Mouse (Mus musculus) layer of hippocampus, postnatal 14 days (tissue): Measurements from ENCODE around the gene Tigd3. TPM values are rescaled to one million over a fixed set of nuclear protein-coding genes. Genes with fewer than 3 reads are reported as not detected.
A peak's percentile ranks its signal among the peaks of the same experiment; 100 is the strongest.

Experiments used
- DNase-seq, 2 experiments: peaks; one replicate each; pipeline ENCODE4 v3.0.0; 2021 to 2022; ENCODE audit warnings: low spot score in 2 of 2, mixed read lengths in 1 of 2
- total RNA-seq, 2 experiments: library from RNA; stranded (reverse); gene quantifications; 2 replicates each; pipeline ENCODE4 v1.2.3; 2021

The Tigd3 gene
- total RNA-seq, 2 experiments from 2014 or later: 3.4 to 4.2 TPM

GRCm38 (mm10) chr19:5848032-5848825 lies 45.7 kb downstream of the Tigd3 start:
- DNase-seq: no peak

- DNase-seq: no peak
These were observed 46.6 kb downstream of the Tigd3 start for GRCm38 (mm10) chr19:5847306-5847796.

GRCm38 (mm10) chr19:5846557-5847305 lies 47.2 kb downstream of the Tigd3 start:
- peak; percentile 83 to 94 for DNase-seq

- peak; percentile 58 to 68 for DNase-seq
These were observed 47.8 kb downstream of the Tigd3 start for GRCm38 (mm10) chr19:5846154-5846553.

GRCm38 (mm10) chr19:5845319-5846135 lies 48.4 kb downstream of the Tigd3 start:
- DNase-seq: peak; percentile 93

GRCm38 (mm10) chr19:5844831-5845318 lies 49.1 kb downstream of the Tigd3 start:
- DNase-seq: no peak

GRCm38 (mm10) chr19:5843781-5844691 lies 49.9 kb downstream of the Tigd3 start:
- no peak for DNase-seq

GRCm38 (mm10) chr19:5842785-5843730 lies 50.9 kb downstream of the Tigd3 start:
- no peak for DNase-seq

- no peak for DNase-seq
These were observed 51.8 kb downstream of the Tigd3 start for GRCm38 (mm10) chr19:5841999-5842784.

GRCm38 (mm10) chr19:5841389-5841946 lies 52.5 kb downstream of the Tigd3 start:
- DNase-seq: no peak

Other genes starting within 250 kb of the Tigd3 start
- 10 to 100 TPM; 22.8 to 26.1 TPM for gene Sipa1, start 230.4 kb downstream of the Tigd3 start, total RNA-seq
- 10 to 100 TPM; 16.1 to 17.0 TPM for gene Map3k11, start 205.4 kb downstream of the Tigd3 start, total RNA-seq
- gene Pcnx3, start 205.2 kb downstream of the Tigd3 start, total RNA-seq: 10 to 100 TPM; 66.3 to 72.2 TPM
- not detected for gene Kcnk7, start 189.8 kb downstream of the Tigd3 start, total RNA-seq
- gene Ehbp1l1, start 167.8 kb downstream of the Tigd3 start, total RNA-seq: 10 to 100 TPM; 15.6 to 20.1 TPM
- 10 to 100 TPM; 32.1 to 41.1 TPM for gene Fam89b, start 164.5 kb downstream of the Tigd3 start, total RNA-seq
- 10 to 100 TPM; 24.7 to 32.7 TPM for gene Ltbp3, start 153.2 kb downstream of the Tigd3 start, total RNA-seq
- gene Scyl1, start 122.7 kb downstream of the Tigd3 start, total RNA-seq: 10 to 100 TPM; 73.6 to 75.1 TPM
- gene Frmd8, start 18.9 kb downstream of the Tigd3 start, total RNA-seq: 10 to 100 TPM; 19.8 to 20.1 TPM
- gene Slc25a45, start 16.3 kb downstream of the Tigd3 start, total RNA-seq: 1 to 10 TPM; 3.6 to 3.7 TPM
- gene Dpf2, start 18.9 kb upstream of the Tigd3 start, total RNA-seq: 10 to 100 TPM; 78.1 to 92.3 TPM
- 1 to 10 TPM; 4.7 to 5.7 TPM for gene Cdc42ep2, start 30.7 kb upstream of the Tigd3 start, total RNA-seq
- gene Pola2, start 70.1 kb upstream of the Tigd3 start, total RNA-seq: 1 to 10 TPM; 8.0 to 10.0 TPM
- not detected for gene Slc22a20, start 92.0 kb upstream of the Tigd3 start, total RNA-seq
- 10 to 100 TPM; 21.3 to 23.1 TPM for gene Capn1, start 121.7 kb upstream of the Tigd3 start, total RNA-seq
- gene Syvn1, start 152.4 kb upstream of the Tigd3 start, total RNA-seq: 10 to 100 TPM; 42.5 to 45.3 TPM
- gene Mrpl49, start 163.6 kb upstream of the Tigd3 start, total RNA-seq: 10 to 100 TPM; 39.9 to 50.8 TPM
- gene Fau, start 163.7 kb upstream of the Tigd3 start, total RNA-seq: 100 to 1,000 TPM; 583 to 634 TPM
- gene Znhit2, start 167.0 kb upstream of the Tigd3 start, total RNA-seq: 10 to 100 TPM; 39.5 to 41.2 TPM
- gene Tm7sf2, start 174.2 kb upstream of the Tigd3 start, total RNA-seq: 10 to 100 TPM; 40.1 to 44.2 TPM
- 10 to 100 TPM; 84.3 to 95.9 TPM for gene Vps51, start 183.1 kb upstream of the Tigd3 start, total RNA-seq
- not detected for gene Tmem262, start 185.9 kb upstream of the Tigd3 start, total RNA-seq
- gene Gm28374, start 188.1 kb upstream of the Tigd3 start, total RNA-seq: 1 to 10 TPM in 1 of 2 experiments, under 1 TPM in 1; 0.57 to 1.5 TPM
- 10 to 100 TPM; 33.1 to 33.7 TPM for gene Zfpl1, start 190.8 kb upstream of the Tigd3 start, total RNA-seq
- 1 to 10 TPM in 1 of 2 experiments, under 1 TPM in 1; 0.99 to 1.0 TPM for gene Cdca5, start 190.8 kb upstream of the Tigd3 start, total RNA-seq
- gene AC131692.1, start 200.3 kb upstream of the Tigd3 start, total RNA-seq: not detected
- gene Naaladl1, start 211.6 kb upstream of the Tigd3 start, total RNA-seq: not detected
- 10 to 100 TPM; 16.8 to 18.2 TPM for gene Sac3d1, start 224.5 kb upstream of the Tigd3 start, total RNA-seq
- gene Snx15, start 234.2 kb upstream of the Tigd3 start, total RNA-seq: 10 to 100 TPM; 42.3 to 43.7 TPM
- under 1 TPM in 1 of 2 experiments, not detected in 1; 0.39 TPM for gene Batf2, start 246.8 kb upstream of the Tigd3 start, total RNA-seq
- 10 to 100 TPM; 63.2 to 65.9 TPM for gene Arl2, start 247.4 kb upstream of the Tigd3 start, total RNA-seq